Mouse (Mus musculus): ENCODE results near the gene Pigu. TPM values are rescaled to one million over a fixed set of nuclear protein-coding genes. Genes with fewer than 3 reads are reported as not detected.

Gene Pigu
- 53.0 TPM for polyA plus RNA-seq (2017; shearing (Covaris generic))

GRCm38 (mm10) chr2:155356971-155357591, at the start of gene Pigu:
Pigu (minus strand) TSS chr2:155357430.

DNA sequence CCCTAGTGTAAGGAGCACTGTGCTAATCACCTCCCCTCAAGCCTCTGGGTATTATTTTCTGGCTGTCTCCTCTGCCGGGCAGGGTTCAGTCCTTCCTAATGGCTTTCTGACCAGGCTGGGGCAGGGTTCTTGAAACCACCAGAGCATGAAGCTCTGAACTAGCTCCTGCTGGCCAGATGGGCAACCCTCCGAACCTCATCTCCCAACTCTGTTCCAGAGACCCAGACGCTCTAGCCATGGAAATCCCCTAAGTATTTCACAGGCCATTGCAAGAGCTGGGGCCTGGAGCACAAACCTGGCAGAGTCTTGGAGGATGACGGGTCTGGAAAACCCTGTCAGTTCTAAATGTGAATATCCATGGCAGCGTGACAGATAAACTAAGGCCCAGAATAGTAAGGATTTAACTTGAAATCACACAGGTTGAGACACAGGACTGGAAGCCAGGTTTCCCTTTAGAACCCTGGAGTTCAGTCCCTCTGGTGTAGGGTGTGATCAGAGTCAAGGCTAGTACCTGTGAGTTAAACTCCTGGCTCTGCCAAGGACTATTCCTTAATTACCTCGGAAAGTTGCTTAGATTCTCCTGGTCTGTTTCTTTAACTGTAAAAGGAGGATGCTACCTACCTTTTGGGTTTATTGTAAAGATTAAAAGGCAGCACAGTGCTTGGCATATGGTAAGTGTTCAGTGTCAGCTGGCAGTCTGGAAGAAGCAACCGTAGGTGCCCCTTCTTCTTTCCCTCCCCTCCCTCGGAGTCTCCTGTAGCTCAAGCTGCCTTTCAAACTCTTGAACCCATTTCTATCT, 23.2 kb upstream of the Pigu start, which contains the start of gene Trp53inp2:
Gene Trp53inp2 (plus strand): TSS at position 799 of the 799 bp plus-strand sequence.

GRCm38 (mm10) chr2:155276195-155276594, 81.0 kb downstream of the Pigu start, which contains the start of gene Map1lc3a:
Map1lc3a (plus strand) TSS chr2:155276297.

DNA sequence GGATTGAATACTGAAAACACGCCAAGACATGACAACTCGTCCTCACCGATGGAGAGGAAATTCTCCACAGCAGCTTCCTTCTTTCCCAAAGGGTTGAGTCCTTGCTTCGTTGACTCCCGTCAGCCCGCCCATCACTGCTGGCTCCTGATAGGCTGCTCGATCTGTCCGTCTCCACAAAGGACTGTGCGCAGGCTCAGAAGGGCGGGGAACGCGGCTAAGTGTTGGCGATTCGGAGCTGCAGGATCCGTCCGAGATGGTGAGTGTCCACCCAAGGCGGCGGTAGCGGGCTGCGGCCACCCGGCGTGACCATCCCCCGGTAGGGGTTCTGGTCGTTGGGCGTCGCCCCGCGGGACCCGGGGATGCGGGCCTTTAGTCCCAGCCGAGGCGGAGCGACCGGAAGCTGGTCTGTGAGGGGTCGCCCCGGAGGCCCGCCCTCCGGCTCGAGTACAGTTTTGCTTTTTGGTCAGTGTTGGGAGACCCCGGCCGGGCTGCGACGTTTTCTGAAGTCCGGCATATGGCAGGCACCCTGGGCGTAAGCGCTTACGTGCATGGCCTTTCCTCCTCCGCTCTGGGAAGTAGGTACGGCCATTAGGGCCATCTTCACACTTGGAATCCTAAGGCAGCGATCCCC, 120.8 kb downstream of the Pigu start, which contains the start of gene Dynlrb1:
Gene Dynlrb1 (plus strand): TSS at position 172 of the 631 bp plus-strand sequence.

Other genes with a start within 250 kb of the Pigu start
- gene Itch, start 223.9 kb downstream of the Pigu start, polyA plus RNA-seq (2017; shearing (Covaris generic)): 112 TPM
- gene Dynlrb1, start 120.9 kb downstream of the Pigu start, polyA plus RNA-seq (2017; shearing (Covaris generic)): 304 TPM
- gene Map1lc3a, start 81.1 kb downstream of the Pigu start, polyA plus RNA-seq (2017; shearing (Covaris generic)): 1.8 TPM
- gene Trp53inp2, start 23.6 kb upstream of the Pigu start, polyA plus RNA-seq (2017; shearing (Covaris generic)): 1.8 TPM
- gene Ncoa6, start 116.5 kb upstream of the Pigu start, polyA plus RNA-seq (2017; shearing (Covaris generic)): 7.0 TPM
- gene Acss2, start 160.5 kb upstream of the Pigu start, polyA plus RNA-seq (2017; shearing (Covaris generic)): 47.3 TPM
- 22.5 TPM for gene Ggt7, start 160.8 kb upstream of the Pigu start, polyA plus RNA-seq (2017; shearing (Covaris generic))
- 18.3 TPM for gene Gss, start 235.4 kb upstream of the Pigu start, polyA plus RNA-seq (2017; shearing (Covaris generic))

Data from inflammation-experienced regulatory T-cells, adult 16 weeks (primary cell).